Mouse (Mus musculus) spleen, postnatal 4 days (tissue): Measurements from ENCODE around the gene Dnttip1.
A peak's percentile ranks its signal among the peaks of the same experiment; 100 is the strongest.

Experiments
- DNase-seq, 2 experiments: peaks; one replicate each; pipeline ENCODE4 v3.0.0; 2022; ENCODE audit warnings: low spot score in 2 of 2

Gene Dnttip1

DNA sequence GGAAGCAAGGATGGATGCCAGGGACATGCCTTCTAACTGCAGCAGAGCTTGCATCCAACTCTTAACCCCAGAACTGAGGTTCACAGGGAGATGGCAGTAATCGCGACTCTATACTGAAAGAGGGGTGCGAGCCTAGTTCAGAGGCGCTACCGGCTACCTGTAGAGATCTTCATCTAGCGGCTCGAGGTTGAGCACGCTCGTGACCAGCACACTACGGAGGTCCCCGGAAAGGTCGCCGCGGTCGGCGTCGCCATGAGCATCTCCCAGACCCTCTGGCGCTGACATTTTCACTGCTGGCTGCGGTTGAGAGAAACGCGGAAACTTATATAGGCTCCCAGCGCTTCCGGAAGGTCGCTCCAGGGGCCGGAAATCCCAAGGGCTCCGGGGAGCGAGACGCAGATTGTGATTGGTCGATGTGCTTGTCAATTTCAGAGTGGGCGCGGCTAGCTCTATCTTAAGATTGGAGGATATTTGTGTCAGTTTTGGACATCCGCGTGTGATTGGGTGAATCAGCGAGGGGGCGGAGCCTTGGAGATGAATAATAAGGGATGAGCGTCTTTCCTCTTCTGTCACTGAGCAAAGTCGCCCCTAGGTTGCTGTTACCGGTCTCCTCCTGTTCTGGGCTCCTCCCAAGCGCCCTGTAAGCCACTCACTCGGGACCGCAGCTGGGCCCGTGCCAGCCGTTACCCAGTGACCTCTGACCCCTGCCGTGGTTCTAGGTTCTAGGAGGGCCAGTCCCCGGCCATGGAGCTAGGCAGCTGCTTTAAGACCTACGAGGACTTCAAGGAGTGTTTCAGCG lies 58.9 kb downstream of the Dnttip1 start, which contains the start of the genes Acot8 and Zswim3:
Gene Acot8 (minus strand): TSS at position 350 of the 799 bp plus-strand sequence.
Gene Zswim3 (plus strand): TSS at position 566 of the 799 bp plus-strand sequence.
- peak; percentile 98 to 99 for DNase-seq

DNA sequence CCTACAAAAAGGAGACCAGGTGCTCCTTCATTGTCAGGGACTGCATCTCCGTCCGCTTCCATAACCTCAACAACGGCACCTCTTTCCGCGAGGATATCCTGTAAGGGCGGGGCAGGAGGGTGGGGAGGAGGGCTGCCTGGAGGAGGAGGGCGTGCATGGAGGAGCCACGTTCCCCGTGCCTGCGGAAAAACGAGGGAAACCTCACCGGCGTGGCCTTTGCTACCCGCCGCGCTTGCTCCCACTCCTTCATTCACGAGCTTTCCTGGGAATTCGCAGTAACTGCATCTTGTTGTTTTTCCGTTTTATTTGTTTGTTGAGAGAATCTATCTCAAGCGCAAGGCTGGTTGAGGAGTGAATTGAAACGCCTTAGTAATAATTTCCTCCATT lies 59.5 kb downstream of the Dnttip1 start:
- DNase-seq: no peak

DNA sequence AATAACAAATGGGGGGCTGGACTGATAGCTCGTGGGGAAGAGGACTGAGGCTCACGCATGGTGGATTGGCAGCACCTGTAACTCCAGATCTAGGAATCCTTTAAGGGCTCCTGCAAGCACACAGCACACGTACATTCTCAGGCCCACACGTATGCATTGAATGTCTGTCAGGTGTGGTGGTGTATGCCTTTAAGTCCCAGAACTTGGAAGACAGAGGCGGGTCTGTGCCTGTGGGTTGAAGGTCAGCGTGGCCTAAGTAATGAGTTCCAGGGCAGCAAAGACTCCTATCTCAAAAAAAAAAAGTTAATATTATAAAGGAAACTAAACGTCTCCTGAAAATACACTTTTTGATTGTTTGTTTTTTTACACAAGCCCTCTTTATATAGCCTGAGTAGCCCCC lies 60.8 kb downstream of the Dnttip1 start:
- no peak for DNase-seq

DNA sequence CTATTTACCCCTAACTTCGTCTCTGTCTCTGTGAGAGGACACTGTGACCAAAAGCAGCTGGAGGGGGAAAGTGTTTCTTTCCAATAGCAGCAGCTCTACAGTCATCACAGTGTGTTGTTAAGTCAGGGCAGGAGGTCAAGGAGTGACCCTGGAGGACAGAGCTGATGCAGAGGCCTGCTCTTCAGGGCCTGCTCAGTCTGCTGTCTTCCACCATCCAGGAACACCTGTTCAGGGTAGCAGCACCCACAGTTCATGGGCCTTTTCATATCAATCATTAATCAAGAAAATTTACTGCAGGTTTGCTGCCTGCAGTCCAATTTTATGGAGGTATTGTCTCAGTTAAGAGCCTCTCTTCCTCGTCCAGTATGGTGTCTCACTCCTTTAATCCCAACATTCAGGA lies 67.8 kb downstream of the Dnttip1 start:
- no peak for DNase-seq

DNA sequence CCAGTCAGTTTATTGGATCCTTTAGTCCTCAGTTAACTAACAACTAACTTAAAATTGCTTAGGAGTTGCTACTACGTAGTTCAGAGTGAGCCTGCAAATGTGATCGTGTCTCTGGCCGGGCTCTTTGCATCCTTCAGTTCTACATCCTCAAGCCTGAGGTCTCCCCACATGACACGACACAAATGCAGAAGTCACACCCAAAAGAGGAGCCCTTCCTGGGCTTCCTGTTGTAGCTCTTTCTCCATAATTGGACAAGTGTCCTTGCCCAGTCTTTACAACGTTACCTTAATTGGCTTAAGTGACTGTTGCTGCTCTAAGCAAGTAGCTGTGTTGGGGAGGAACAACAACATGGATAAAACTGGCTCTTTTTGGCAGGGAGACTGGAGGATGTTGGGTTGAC lies 69.6 kb downstream of the Dnttip1 start:
- no peak for DNase-seq

DNA sequence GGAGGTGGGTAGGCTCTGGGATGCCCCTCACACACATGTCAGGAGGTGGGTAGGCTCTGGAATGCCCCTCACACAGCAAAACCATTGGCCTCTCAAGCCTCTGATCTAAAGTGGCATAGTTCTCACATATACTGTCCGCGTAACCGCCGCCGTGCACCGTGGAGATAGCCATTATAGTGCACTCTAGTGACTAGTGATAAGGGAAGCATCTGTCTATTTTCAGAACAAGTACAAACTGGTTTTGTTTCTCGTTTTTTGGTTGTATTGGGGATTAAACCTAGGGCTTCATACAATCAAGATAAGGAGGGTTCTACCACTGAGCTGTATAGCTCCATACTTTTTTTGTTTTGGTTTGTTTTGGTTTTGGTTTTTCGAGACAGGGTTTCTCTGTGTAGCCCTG lies 70.0 kb downstream of the Dnttip1 start:
- DNase-seq: no peak

DNA sequence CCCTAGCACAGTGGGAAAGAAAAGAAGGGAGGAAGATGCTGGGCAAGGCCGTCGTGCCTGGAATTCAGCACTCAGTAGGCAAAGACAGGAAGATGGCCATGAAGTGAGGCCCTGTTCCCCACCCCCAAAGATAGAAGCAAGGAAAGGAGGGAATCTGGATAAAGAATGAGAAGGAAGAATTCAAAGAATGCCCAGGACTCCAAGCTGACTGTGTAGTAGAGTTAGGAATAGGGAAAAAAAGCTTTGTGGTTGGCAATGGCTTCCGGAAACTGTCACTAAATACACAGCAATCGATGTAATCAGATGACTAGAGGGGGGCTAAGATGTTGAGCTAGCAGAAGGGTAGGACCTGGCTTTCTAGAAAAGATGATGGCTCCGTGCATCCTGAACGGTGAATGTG lies 71.4 kb downstream of the Dnttip1 start:
- no peak for DNase-seq

DNA sequence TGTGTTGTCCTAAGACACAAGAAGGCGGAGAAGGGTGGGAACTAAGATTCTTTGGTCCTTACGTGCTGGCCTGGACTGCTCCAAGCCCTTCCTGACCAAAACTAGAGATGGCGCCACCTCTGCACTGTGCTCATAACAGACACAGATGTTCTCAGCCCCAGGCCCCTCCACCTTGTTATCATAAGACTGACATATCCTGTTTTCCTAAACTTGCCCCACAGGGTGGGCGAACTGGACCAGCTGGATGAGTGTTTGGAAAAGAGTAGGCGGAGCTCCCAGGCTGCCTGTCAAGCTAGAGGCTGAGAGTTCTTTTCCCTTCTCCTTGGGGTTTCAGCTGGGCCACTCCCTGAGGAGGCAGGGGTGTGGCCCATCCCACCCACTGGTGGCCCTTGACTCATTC lies 71.9 kb downstream of the Dnttip1 start:
- DNase-seq: no peak
